ENCODE assay signal across 28 mouse cellular contexts in the genomic region with DNA sequence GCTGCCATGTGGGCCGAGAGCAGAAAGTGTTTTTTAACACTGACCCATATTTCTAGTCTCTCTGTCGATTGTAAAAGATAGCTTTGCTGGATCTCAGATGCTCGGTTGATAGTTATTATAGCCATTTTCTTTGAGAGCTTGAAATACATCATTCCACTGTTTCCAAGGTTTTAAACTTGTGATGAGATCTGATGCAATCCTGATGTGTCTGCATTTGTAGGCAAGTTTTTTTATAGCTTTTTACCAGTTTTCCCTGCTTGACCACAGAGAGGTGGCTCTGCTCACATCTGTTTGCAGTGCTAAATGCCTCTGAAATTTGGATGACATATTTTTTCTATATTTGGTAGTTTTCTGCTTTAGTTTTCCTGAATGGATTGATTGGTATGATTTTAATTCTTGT. TPM values are rescaled to one million over a fixed set of nuclear protein-coding genes. Genes with fewer than 3 reads are reported as not detected.
DNase-seq lines count a peak whose midpoint lies in the region; ATAC-seq and TF ChIP-seq lines count a peak whose summit lies in the region.
"Had no signal": no experiment of that assay in that cellular context is flagged by ENCODE, and none has a peak within 500 bp of the region (broad histone marks: within the 10 kb centered on the region; RNA-seq: fewer than 3 reads in every experiment).

No protein-coding gene starts in this region.

- no peaks in the 10 kb centered on the region for H3K36me3 ChIP-seq in myocyte (ENCODE audit: control insufficient read depth, insufficient read depth)
- H3K36me3 ChIP-seq in midbrain, embryonic 11.5 days (ENCODE audit: control insufficient read depth, insufficient read depth, low read length): no peaks in the 10 kb centered on the region
- H3K36me3 ChIP-seq: embryonic facial prominence, embryonic 13.5 days; embryonic facial prominence, embryonic 15.5 days; forebrain, embryonic 15.5 days; G1E had no signal

- TF ChIP-seq POLR2A in myocyte (IDR thresholded peaks at IDR 0.05; ENCODE audit: insufficient read length, low read depth): no peak

- H3ac ChIP-seq in myocyte (ENCODE audit: control insufficient read depth, insufficient read length): no peak overlapping the region

- 86% methylated on average over 3 of the region's 3 CpGs for WGBS in midbrain, embryonic 11.5 days

- no peak overlapping the region for H3K4me2 ChIP-seq in myocyte (ENCODE audit: low read depth)
- no peak overlapping the region for H3K4me2 ChIP-seq in midbrain, embryonic 11.5 days
- H3K4me2 ChIP-seq: embryonic facial prominence, embryonic 13.5 days; embryonic facial prominence, embryonic 15.5 days; forebrain, embryonic 13.5 days; forebrain, embryonic 15.5 days had no signal

- no peak overlapping the region for H3K9ac ChIP-seq in midbrain, embryonic 11.5 days (ENCODE audit: low read length)
- H3K9ac ChIP-seq: embryonic facial prominence, embryonic 13.5 days; embryonic facial prominence, embryonic 15.5 days; forebrain, embryonic 13.5 days; forebrain, embryonic 15.5 days; forebrain, postnatal 0 days had no signal

- peak; percentile 47 for DNase-seq in 3T3-L1 (ENCODE audit: low read depth, low spot score)
- peak; percentile 67 for DNase-seq in MN1 (ENCODE audit: low spot score)
- DNase-seq in brain, adult 2 months (ENCODE audit: low read depth, low spot score): peak; percentile 20
- DNase-seq in midbrain, embryonic 11.5 days (ENCODE audit: low spot score, missing footprints): no peak
- no peak for DNase-seq in kidney, adult 8-10 months
- DNase-seq in liver: no peak
- DNase-seq: adrenal gland, adult 8-10 months; adrenal gland, postnatal 14 days; adrenal gland, postnatal 36 days; B cell, adult 2 months; cerebellum, adult 11 months; cerebellum, adult 18-20 months; cerebellum, adult 8-10 months; cerebellum, adult 9-11 months; cerebellum, postnatal 14 days; cerebellum, postnatal 36 days; embryo, embryonic 11 days; forebrain, postnatal 0 days had no signal

- no peak overlapping the region for H3K4me3 ChIP-seq in myocyte
- no peak overlapping the region for H3K4me3 ChIP-seq in midbrain, embryonic 11.5 days (ENCODE audit: low read depth, low read length)
- H3K4me3 ChIP-seq: embryonic facial prominence, embryonic 13.5 days; embryonic facial prominence, embryonic 15.5 days; forebrain, embryonic 13.5 days; forebrain, embryonic 15.5 days had no signal

- no peak for ATAC-seq in midbrain, embryonic 11.5 days (ENCODE audit: low FRiP score)
- ATAC-seq: activated CD4-positive, CD25-positive, alpha-beta regulatory T cell, adult 4 months; CD4-positive, CD25-positive, alpha-beta regulatory T cell, adult 4 months; forebrain, embryonic 13.5 days; forebrain, embryonic 15.5 days; forebrain, postnatal 0 days; Patski had no signal

- H3K79me2 ChIP-seq in myocyte (ENCODE audit: control insufficient read depth, insufficient read depth): no peaks in the 10 kb centered on the region

- H3K4me1 ChIP-seq in midbrain, embryonic 11.5 days (ENCODE audit: control insufficient read depth, insufficient read depth, low read length): no peaks in the 10 kb centered on the region
- H3K4me1 ChIP-seq: embryonic facial prominence, embryonic 13.5 days; embryonic facial prominence, embryonic 15.5 days; forebrain, embryonic 13.5 days; forebrain, embryonic 15.5 days had no signal

- no peaks in the 10 kb centered on the region for H3K27me3 ChIP-seq in myocyte (ENCODE audit: control insufficient read depth, insufficient read depth, insufficient read length)
- no peaks in the 10 kb centered on the region for H3K27me3 ChIP-seq in midbrain, embryonic 11.5 days (ENCODE audit: control insufficient read depth, insufficient read depth, low read length)
- H3K27me3 ChIP-seq: CH12.LX; embryonic facial prominence, embryonic 13.5 days; forebrain, embryonic 13.5 days; forebrain, embryonic 15.5 days; Patski had no signal

- no peaks in the 10 kb centered on the region for H3K9me3 ChIP-seq in midbrain, embryonic 11.5 days (ENCODE audit: control insufficient read depth, low read length)
- H3K9me3 ChIP-seq: embryonic facial prominence, embryonic 13.5 days; embryonic facial prominence, embryonic 15.5 days; forebrain, embryonic 13.5 days; forebrain, embryonic 15.5 days; G1E had no signal

- no peak overlapping the region for H3K27ac ChIP-seq in midbrain, embryonic 11.5 days (ENCODE audit: low read depth, low read length)
- H3K27ac ChIP-seq: embryonic facial prominence, embryonic 13.5 days; embryonic facial prominence, embryonic 15.5 days; forebrain, embryonic 13.5 days; forebrain, embryonic 15.5 days had no signal

TF ChIP-seq in myocyte, 11 proteins besides CTCF, POLR2A, EP300 and RAD21:
- TF ChIP-seq SRF (IDR thresholded peaks at IDR 0.05; ENCODE audit: control insufficient read depth, insufficient read length, low read depth) (no peak), E2F4 (IDR thresholded peaks at IDR 0.05; ENCODE audit: insufficient read depth) (no peak), CEBPB (IDR thresholded peaks at IDR 0.05; ENCODE audit: insufficient read depth, poor library complexity, severe bottlenecking) (peak; percentile 94)

RNA-seq across cellular contexts. Expression of a gene that starts 43.1 kb away (rescaled TPM):
- polyA plus RNA-seq in myocyte (2012; fragmentation: generic; extraction: Trizol): not detected
- 5.8 and 6.8 TPM in 2 replicates for polyA plus RNA-seq in midbrain, embryonic 11.5 days (2014; fragmentation: Nextera tagmentation; extraction: Ambion mirVana)
- polyA plus RNA-seq: activated CD4-positive, CD25-positive, alpha-beta regulatory T cell, adult 4 months; CD4-positive, CD25-positive, alpha-beta regulatory T cell, adult 4 months; G1E; Patski had no signal

RNA-seq across cellular contexts. Expression of a gene that starts 55.6 kb away (rescaled TPM):
- 0.05 TPM for polyA plus RNA-seq in myocyte (2012; fragmentation: generic; extraction: Trizol)
- 0.37 TPM in 1 of 2 replicates, not detected in the other for polyA plus RNA-seq in midbrain, embryonic 11.5 days (2014; fragmentation: Nextera tagmentation; extraction: Ambion mirVana)
- polyA plus RNA-seq: activated CD4-positive, CD25-positive, alpha-beta regulatory T cell, adult 4 months; CD4-positive, CD25-positive, alpha-beta regulatory T cell, adult 4 months had no signal

Comparison
In these comparisons a context has a peak if more than half of its experiments do, and no peak if none do; other contexts are left out.
1. DNase-seq: peak in 3T3-L1 (single experiment), MN1 (single experiment) and brain, adult 2 months (single experiment); none in midbrain, embryonic 11.5 days (single experiment), kidney, adult 8-10 months (0 of 2) and liver (single experiment).